ENCODE assay signal across 12 mouse cellular contexts in genomic region chr2:102663339-102663738, GRCm38 (mm10). TPM values are rescaled to one million over a fixed set of nuclear protein-coding genes. Genes with fewer than 3 reads are reported as not detected.
DNase-seq lines count a peak whose midpoint lies in the region; ATAC-seq and TF ChIP-seq lines count a peak whose summit lies in the region.
"Had no signal": no experiment of that assay in that cellular context is flagged by ENCODE, and none has a peak within 500 bp of the region (broad histone marks: within the 10 kb centered on the region; RNA-seq: fewer than 3 reads in every experiment).

No protein-coding gene starts in this region.

- ATAC-seq in lung, embryonic 14.5 days (ENCODE audit: insufficient read depth): no peak
- ATAC-seq in forebrain, embryonic 13.5 days: peak; percentile 28; the same call in 1 of the 2 replicates
- ATAC-seq in hindbrain, embryonic 16.5 days: no peak
- ATAC-seq in neural tube, embryonic 14.5 days (ENCODE audit: low read depth): no peak
- ATAC-seq: CD4-positive, CD25-positive, alpha-beta regulatory T cell, adult 4 months; liver, embryonic 12.5 days had no signal

- no peaks in the 10 kb centered on the region for H3K9me3 ChIP-seq in lung, embryonic 14.5 days (ENCODE audit: low read depth, low read length)
- H3K9me3 ChIP-seq in forebrain, embryonic 13.5 days (replicated peaks): no peaks in the 10 kb centered on the region
- H3K9me3 ChIP-seq in hindbrain, embryonic 16.5 days (ENCODE audit: control insufficient read depth, low read length): no peaks in the 10 kb centered on the region
- no peaks in the 10 kb centered on the region for H3K9me3 ChIP-seq in neural tube, embryonic 14.5 days (ENCODE audit: control insufficient read depth, low read length)
- H3K9me3 ChIP-seq: embryonic facial prominence, embryonic 10.5 days; liver, embryonic 12.5 days had no signal

- H3K4me1 ChIP-seq in lung, embryonic 14.5 days (ENCODE audit: insufficient read depth): 0 out of 2 replicates have a peak, but pooled peaks cover 4% of the 10 kb centered on the region
- H3K4me1 ChIP-seq in lung, adult 2 months (ENCODE audit: control insufficient read depth, insufficient read depth, low read length): no peaks in the 10 kb centered on the region; the same call in 1 of the 2 replicates
- H3K4me1 ChIP-seq in forebrain, embryonic 13.5 days: peaks cover 51% of the 10 kb centered on the region
- peaks cover 21% of the 10 kb centered on the region for H3K4me1 ChIP-seq in hindbrain, embryonic 16.5 days (ENCODE audit: control insufficient read depth, insufficient read depth, low read depth, low read length)
- peaks cover 30% of the 10 kb centered on the region for H3K4me1 ChIP-seq in neural tube, embryonic 14.5 days (ENCODE audit: control insufficient read depth, insufficient read depth, low read length)

- no peaks in the 10 kb centered on the region for H3K36me3 ChIP-seq in lung, embryonic 14.5 days (ENCODE audit: insufficient read depth)
- H3K36me3 ChIP-seq in forebrain, embryonic 13.5 days (ENCODE audit: poor library complexity, severe bottlenecking): no peaks in the 10 kb centered on the region
- no peaks in the 10 kb centered on the region for H3K36me3 ChIP-seq in hindbrain, embryonic 16.5 days (ENCODE audit: control insufficient read depth, insufficient read depth, low read length)
- H3K36me3 ChIP-seq in neural tube, embryonic 14.5 days (ENCODE audit: control insufficient read depth, insufficient read depth, low read length): no peaks in the 10 kb centered on the region
- H3K36me3 ChIP-seq: embryonic facial prominence, embryonic 10.5 days; liver, embryonic 12.5 days had no signal

- peak; percentile 35 for DNase-seq in lung, embryonic 14.5 days
- no peak for DNase-seq in lung, adult 2 months
- no peak for DNase-seq in thymus, adult 18-20 months
- no peak for DNase-seq in kidney, postnatal 4 days
- no peak for DNase-seq in adrenal gland, adult 2 months
- DNase-seq: kidney, postnatal 25 days had no signal

- 12% methylated on average over 6 of the region's 6 CpGs for WGBS in lung, embryonic 14.5 days
- 40% methylated on average over 6 of the region's 6 CpGs for WGBS in lung, adult 2 months
- WGBS in forebrain, embryonic 13.5 days: 1% methylated on average over 6 of the region's 6 CpGs
- 11% methylated on average over 6 of the region's 6 CpGs for WGBS in hindbrain, embryonic 16.5 days
- 8% methylated on average over 6 of the region's 6 CpGs for WGBS in neural tube, embryonic 14.5 days

- H3K9ac ChIP-seq in lung, embryonic 14.5 days: no peak overlapping the region
- peak overlapping the region; percentile 45 for H3K9ac ChIP-seq in forebrain, embryonic 13.5 days
- peak overlapping the region; percentile 42 for H3K9ac ChIP-seq in hindbrain, embryonic 16.5 days (ENCODE audit: low read depth, low read length)
- H3K9ac ChIP-seq in neural tube, embryonic 14.5 days (replicated peaks; ENCODE audit: low read depth, low read length): no peak overlapping the region; the same call in 1 of the 2 replicates
- H3K9ac ChIP-seq: liver, embryonic 12.5 days had no signal

- no peak overlapping the region for H3K4me2 ChIP-seq in lung, embryonic 14.5 days
- H3K4me2 ChIP-seq in forebrain, embryonic 13.5 days: peak overlapping the region; percentile 97
- H3K4me2 ChIP-seq in hindbrain, embryonic 16.5 days (ENCODE audit: low read length): peak overlapping the region; percentile 93
- peak overlapping the region; percentile 83 for H3K4me2 ChIP-seq in neural tube, embryonic 14.5 days (ENCODE audit: low read depth, low read length)
- H3K4me2 ChIP-seq: liver, embryonic 12.5 days had no signal

- no peak for TF ChIP-seq CTCF in lung, embryonic 14.5 days (IDR thresholded peaks at IDR 0.05; ENCODE audit: low read depth)
- no peak for TF ChIP-seq CTCF in lung, adult 2 months (IDR thresholded peaks at IDR 0.05; ENCODE audit: insufficient read depth, low read length)

- H3K4me3 ChIP-seq in lung, embryonic 14.5 days (ENCODE audit: low read depth, low read length): no peak overlapping the region
- no peak overlapping the region for H3K4me3 ChIP-seq in lung, adult 2 months (replicated peaks; ENCODE audit: extremely low read depth, low read depth, low read length)
- no peak overlapping the region for H3K4me3 ChIP-seq in forebrain, embryonic 13.5 days
- peak overlapping the region; percentile 10; the same call in 1 of the 2 replicates for H3K4me3 ChIP-seq in hindbrain, embryonic 16.5 days (ENCODE audit: low read length)
- H3K4me3 ChIP-seq in neural tube, embryonic 14.5 days (ENCODE audit: low read depth, low read length): peak overlapping the region; percentile 4; the same call in 1 of the 2 replicates
- H3K4me3 ChIP-seq: embryonic facial prominence, embryonic 10.5 days; liver, embryonic 12.5 days had no signal

- H3K27ac ChIP-seq in lung, embryonic 14.5 days (ENCODE audit: low read depth): no peak overlapping the region
- peak overlapping the region; percentile 75 for H3K27ac ChIP-seq in forebrain, embryonic 13.5 days
- peak overlapping the region; percentile 77 for H3K27ac ChIP-seq in hindbrain, embryonic 16.5 days (ENCODE audit: low read depth, low read length)
- peak overlapping the region; percentile 91 for H3K27ac ChIP-seq in neural tube, embryonic 14.5 days (ENCODE audit: low read depth, low read length)
- H3K27ac ChIP-seq: liver, embryonic 12.5 days had no signal

- TF ChIP-seq POLR2A in lung, adult 2 months (IDR thresholded peaks at IDR 0.05; ENCODE audit: borderline replicate concordance, extremely low read depth, low read depth, low read length): no peak

- H3K27me3 ChIP-seq in lung, embryonic 14.5 days (ENCODE audit: insufficient read depth, low read length): peaks cover 23% of the 10 kb centered on the region
- H3K27me3 ChIP-seq in forebrain, embryonic 13.5 days: 0 out of 2 replicates have a peak, but pooled peaks cover 2% of the 10 kb centered on the region
- no peaks in the 10 kb centered on the region for H3K27me3 ChIP-seq in hindbrain, embryonic 16.5 days (replicated peaks; ENCODE audit: control insufficient read depth, insufficient read depth, low read length)
- no peaks in the 10 kb centered on the region for H3K27me3 ChIP-seq in neural tube, embryonic 14.5 days (ENCODE audit: control insufficient read depth, insufficient read depth, low read length)

RNA-seq across cellular contexts. Expression of gene Slc1a2, which starts 4.9 kb away (rescaled TPM):
- polyA plus RNA-seq in lung, embryonic 14.5 days (2014; fragmentation: Nextera tagmentation; extraction: Ambion mirVana): 0.31 and 0.42 TPM in 2 replicates
- polyA plus RNA-seq in lung, adult 2 months (2012; rRNA removed): 1.4 and 1.5 TPM in 2 replicates
- 10.8 and 13.7 TPM in 2 replicates for polyA plus RNA-seq in forebrain, embryonic 13.5 days (2015; fragmentation: Nextera tagmentation; extraction: Ambion mirVana)
- 16.2 and 18.3 TPM in 2 replicates for polyA plus RNA-seq in hindbrain, embryonic 16.5 days (2015; fragmentation: Nextera tagmentation; extraction: Ambion mirVana)
- polyA plus RNA-seq in neural tube, embryonic 14.5 days (2014; fragmentation: Nextera tagmentation; extraction: Ambion mirVana): 32.8 and 40.8 TPM in 2 replicates
- total RNA-seq in adrenal gland, adult 2 months (2021): under 1 TPM; 0.14 to 0.55 TPM
- polyA plus RNA-seq in adrenal gland, adult 2 months (2012; rRNA removed): 0.01 TPM in 1 of 2 replicates, not detected in the other

Comparison
In these comparisons a context has a peak if more than half of its experiments do, and no peak if none do; other contexts are left out.
1. H3K4me3 ChIP-seq: peak in hindbrain, embryonic 16.5 days (single experiment) and neural tube, embryonic 14.5 days (single experiment); none in lung, embryonic 14.5 days (single experiment), lung, adult 2 months (single experiment) and forebrain, embryonic 13.5 days (single experiment).
2. H3K9ac ChIP-seq: peak in forebrain, embryonic 13.5 days (single experiment) and hindbrain, embryonic 16.5 days (single experiment); none in lung, embryonic 14.5 days (single experiment) and neural tube, embryonic 14.5 days (single experiment).